Mouse (Mus musculus) gastrocnemius, adult 18-20 months (tissue): ENCODE results near the gene Dnmt3a. TPM values are rescaled to one million over a fixed set of nuclear protein-coding genes. Genes with fewer than 3 reads are reported as not detected.

Source experiments
- DNase-seq: peaks from one replicate; pipeline ENCODE4 v3.0.0; 2021; ENCODE audit warnings: low spot score
- total RNA-seq, 2 experiments: library from RNA; stranded (reverse); gene quantifications; 2 replicates each; pipeline ENCODE4 v1.2.3; 2021

The Dnmt3a gene
- total RNA-seq, 2 experiments from 2014 or later: 54.6 to 62.0 TPM

DNA sequence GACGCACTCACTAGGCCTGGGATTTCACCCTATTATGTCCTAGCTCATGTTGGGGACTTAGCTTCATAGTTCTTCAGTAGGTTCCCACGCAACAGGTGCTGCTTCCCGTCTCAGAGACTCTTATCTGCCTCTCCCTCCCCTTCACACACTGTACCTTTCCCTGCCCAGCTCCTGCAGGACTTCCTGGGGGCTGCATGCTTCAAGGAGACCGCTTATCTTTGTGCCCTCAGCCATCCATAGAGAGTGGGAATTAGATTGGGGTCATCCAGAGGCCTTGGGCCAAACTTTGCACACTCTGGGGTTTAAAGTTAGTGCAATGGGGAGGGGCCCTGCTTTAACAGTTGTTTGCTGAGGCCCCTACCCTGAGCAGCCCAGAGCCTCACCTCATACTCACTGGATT lies 21.1 kb upstream of the Dnmt3a start:
- DNase-seq: no peak

DNA sequence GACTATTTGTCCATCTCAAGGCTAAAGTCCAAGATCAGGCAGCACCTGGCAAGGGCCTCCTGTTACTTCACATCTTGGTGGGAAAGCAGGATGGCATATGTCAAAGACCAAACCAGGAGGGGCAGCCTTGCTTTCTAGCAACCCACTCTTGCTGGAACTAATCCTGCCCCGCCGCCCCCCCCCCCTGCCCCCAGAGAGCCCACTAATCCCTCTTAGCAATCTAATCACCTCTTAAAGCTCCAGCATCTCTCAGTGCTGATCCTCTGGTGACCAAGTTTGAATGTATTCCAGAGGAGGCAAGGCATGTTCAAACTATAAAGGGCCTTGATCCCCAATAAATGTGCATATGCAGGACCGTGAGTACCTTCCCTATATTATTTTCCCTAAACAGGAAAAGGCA lies 18.8 kb upstream of the Dnmt3a start:
- no peak for DNase-seq

DNA sequence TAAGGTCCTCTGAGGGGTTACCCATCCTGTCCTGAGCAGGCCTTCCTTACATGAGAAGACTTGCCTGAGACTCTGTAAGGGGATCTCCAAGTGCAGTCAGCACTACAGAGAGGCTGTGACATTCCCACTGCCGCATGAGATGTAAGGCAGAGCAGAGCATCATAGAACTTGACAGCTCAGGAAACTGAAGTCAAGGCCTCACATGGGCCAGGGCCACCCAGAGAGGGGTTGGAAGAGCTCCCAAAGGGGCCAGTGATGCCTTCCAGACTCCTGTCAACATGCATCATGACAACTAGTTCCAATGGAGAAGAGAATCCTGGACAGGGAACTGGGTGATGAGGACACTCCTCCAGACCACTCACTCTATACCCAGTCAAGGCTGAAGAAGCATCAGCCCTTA lies 18.3 kb upstream of the Dnmt3a start:
- no peak for DNase-seq

DNA sequence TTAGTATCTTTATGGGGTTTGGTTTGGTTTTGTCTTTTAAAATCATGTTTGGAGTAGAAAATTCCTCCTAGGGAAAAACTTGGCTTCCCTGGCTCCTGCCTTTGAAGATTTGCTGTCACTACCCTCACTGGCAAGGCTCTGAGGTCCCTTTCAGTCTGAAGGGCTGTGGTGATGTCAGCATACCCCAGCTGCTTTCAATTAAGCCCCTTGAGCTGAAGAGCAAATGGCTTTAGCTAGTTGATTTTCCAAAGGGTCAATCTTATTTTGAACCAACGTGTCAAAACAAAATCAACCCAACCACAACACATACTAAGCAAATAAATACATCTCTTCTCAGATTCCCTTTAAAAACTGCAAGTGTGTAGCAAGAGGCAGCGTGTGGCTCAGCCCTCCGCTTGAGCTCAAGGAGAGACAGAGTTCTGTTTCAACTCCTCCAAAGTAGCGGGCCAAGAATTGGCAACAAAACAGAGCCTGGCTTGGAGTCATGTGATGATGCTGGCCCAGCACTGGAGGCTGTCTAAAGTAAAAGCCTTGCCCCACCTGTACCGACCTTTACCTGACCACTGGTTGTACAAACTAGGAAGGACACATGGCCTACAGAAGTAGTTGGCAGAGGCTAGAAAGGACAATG lies 17.3 kb upstream of the Dnmt3a start:
- no peak for DNase-seq

DNA sequence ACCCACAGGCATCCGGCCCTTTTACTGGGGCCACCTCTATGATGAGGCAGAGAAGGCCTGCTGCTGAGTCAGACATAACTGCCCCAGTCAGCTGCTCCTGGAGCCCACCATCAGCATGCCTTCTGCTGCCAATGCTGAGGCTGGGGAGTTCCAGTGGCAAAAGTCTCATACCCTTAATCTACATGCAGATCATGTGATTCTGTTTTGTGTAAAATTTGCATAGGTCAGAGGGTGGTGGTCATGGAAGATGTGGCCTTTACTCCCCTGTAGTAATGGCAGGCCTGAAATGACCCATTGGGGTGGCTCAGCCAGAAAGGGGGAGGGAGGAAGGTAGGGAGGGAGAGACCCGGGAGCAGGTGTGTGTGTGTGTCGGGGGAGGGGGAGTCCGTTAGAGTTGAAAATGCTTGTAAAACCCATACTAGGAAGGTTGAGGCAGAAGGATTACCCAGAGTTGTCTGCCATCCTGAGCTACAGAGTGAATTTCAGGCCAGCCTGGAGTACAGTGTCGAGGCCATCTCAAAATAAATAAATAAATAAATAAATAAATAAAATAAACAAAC lies 16.1 kb upstream of the Dnmt3a start:
- no peak for DNase-seq

DNA sequence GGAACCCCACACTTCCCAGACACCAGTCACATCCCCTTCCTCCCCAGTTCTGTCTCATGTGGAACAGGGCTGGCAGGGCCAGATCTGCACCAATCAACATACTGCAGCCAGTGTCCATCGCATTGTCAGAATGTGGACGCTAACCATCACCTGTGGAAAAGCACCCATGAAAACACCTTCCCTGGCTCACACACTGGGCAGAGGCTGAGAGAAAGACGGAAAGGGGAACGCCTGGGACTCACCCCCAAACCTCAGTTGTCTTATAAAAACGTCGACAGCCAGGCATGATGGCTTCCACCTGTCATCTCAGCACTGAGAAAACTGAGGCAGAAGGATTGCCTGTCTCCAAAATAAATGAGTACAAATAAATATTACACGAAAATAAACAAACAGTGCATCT lies 14.6 kb upstream of the Dnmt3a start:
- DNase-seq: no peak

DNA sequence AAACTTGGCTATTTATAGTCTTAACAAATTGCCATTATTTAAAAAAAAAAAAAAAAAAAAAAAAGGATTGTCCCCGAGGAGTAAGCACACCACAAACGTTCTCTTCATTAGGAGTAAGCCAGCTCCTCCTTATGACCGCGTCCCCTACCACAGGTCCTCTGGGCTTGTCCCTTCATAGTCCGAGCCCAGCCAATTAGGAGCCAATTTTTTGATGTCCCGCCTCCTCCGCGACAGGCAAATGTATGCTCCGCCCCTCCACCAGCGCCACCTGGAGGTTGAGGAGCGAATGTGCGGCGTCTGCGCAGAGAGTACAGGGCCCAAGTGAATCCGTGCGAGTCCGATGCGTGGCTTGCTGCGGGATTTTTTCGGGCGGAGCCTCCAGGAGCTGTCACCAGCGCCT lies 14.1 kb upstream of the Dnmt3a start:
- peak; percentile 98 for DNase-seq

DNA sequence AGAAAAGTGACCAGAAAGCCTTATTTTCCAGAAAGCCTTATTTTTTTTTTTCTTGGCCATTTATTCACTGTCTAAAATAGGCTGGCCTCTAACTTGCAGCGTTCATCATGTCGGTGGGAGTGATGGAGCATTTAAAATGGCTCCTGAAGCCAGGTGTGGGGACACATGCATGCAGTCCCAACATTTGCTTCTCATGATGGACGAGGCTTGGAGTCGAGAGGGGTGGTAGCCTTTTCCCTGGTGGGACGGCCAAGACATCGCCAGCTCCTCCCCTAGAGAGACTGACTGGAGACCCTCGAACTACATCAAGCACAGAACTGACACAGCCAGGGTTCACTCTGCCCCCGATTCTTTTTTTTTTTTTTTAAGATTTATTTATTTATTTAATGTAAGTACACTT lies 13.6 kb upstream of the Dnmt3a start:
- DNase-seq: no peak

DNA sequence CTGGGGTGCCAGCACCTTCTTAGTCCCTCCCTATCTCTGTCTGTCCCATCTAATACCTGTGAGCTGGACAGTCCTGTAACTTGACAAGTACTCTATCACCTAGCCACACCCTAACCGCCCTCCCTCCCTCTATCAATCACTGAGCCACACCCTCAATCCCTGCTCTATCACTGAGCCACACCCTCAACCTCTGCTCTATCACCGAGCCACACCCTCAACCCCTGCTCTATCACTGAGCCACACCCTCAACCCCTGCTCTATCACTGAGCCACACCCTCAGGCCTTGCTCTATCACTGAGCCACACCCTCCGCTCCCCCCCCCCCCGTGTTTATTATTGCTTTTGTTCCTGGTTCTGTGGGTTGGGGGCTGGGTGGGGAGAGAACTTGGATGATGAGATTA lies 10.2 kb upstream of the Dnmt3a start:
- DNase-seq: no peak

DNA sequence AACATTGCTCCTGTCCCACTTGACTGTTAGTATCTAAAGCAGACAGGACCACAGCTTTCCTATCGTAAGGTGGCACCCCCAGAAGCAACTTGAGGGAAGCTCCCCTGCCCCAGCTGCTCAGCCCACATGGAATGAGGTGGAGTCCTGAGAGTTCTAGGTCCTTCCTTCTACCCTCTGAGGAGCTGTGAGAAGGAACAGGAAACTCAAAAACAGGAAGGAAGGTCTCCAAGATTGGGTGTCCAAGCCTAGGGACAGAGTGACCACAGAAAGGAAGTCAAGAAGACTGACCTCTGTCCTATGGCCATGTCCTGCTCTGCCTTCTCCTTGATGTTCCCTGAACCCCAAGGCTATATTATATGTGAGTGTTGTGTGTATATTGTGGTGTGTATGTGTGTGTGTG lies 6.3 kb upstream of the Dnmt3a start:
- no peak for DNase-seq

DNA sequence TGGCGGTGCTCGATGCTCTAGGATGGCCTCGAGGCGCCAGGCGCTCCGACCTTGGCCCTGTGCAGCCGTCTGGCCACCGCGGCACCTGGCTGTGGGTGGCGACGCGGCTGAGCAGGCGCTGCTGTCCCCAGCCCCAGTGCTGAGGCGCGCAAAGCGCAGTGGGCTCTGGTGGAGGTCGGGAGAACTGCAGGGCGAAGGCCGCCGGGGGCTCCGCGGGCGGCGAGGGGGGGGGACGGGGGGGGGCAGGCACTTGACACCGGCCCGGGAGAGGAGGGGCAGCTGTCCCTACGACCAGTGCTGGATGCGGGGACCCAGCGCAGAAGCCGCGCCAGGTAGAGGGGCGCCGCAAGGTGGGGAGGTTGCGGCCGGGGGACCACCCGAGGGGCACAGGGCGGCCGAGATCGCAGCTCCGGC lies 471 bp downstream of the Dnmt3a start:
- DNase-seq: peak; percentile 88

DNA sequence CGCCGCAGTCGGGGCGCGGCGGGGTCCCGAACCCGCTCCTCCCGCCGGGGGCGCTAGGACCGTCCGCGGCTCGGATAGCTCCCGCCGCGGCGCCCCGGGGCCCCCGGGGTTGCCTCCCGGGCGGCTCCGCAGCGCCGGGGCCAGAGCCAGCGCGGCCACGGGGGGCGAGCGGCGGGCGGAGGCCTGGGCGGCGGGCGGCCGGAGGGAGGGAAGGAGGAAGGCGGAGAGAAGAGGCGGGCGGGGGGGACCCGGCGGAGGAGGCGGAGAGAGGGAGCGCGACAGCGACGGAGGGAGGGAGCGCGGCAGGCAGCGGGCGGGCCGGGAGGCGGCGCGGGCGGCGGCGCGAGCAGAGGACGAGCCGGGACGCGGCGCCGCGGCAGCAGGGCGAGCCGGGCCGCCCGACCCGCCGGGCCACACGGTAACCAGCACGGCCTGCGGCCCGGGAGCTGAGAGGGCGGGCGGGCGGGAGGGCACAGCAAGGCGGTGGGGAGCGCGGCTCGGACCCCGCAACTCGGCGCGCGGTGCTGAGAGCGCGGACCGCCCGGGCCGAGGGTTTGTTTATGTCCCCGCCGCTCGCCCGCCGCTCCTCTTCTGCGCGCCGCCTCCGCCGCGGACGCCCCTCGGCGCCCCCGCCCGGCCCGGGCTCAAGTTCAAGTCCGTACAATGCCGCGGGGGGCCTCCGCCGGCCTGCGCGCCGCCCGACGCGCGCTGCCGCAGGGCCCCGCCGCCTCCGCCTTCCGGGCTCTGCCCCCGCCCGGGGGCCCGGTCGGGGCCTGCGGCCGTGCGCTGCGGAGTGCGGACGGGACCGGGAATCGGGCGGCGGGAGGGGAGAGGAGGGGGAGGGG lies 1.1 kb downstream of the Dnmt3a start:
- peak; percentile 69 for DNase-seq

DNA sequence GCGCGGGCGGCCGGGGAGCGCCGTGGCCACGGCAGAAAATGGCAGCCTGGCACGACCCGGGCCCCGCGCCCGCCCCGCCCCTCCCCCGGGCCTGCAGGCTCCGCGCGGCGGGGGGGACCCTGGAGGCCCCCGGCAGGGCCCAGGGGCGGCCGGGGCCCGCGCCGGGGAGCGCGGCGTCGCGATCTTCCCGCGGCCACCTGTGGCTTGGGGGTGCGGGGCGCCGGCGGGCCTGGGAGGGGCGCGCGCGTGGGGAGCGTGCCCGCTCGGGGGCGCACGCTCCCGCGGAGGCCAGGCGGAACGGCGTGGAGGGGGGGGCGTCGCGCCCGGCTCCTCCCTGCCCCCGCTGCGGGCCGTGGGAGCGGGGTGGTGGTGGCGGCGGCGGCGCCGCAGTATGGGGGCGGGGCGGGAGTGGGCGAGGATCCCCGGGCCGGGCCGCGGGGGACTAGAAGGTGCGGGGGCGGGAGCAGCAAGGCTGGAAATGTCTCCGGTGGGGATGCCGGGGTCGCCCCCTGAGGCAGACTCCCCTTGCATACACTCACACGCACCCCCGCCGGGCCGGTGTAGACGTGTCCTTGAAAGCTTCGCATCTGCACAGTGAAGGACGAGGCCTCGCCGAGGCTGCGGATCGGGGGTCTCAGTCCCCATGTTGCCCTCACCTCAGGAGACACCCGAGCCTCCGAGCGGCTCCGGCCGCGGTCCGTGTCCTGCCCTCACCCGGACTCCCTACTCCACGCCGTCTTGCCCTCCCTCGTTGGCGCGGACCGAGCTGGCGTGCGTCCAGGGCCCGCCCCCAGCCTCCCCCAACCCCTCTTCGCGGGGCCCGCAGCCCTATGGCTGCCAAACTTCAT lies 2.0 kb downstream of the Dnmt3a start:
- DNase-seq: peak; percentile 44

DNA sequence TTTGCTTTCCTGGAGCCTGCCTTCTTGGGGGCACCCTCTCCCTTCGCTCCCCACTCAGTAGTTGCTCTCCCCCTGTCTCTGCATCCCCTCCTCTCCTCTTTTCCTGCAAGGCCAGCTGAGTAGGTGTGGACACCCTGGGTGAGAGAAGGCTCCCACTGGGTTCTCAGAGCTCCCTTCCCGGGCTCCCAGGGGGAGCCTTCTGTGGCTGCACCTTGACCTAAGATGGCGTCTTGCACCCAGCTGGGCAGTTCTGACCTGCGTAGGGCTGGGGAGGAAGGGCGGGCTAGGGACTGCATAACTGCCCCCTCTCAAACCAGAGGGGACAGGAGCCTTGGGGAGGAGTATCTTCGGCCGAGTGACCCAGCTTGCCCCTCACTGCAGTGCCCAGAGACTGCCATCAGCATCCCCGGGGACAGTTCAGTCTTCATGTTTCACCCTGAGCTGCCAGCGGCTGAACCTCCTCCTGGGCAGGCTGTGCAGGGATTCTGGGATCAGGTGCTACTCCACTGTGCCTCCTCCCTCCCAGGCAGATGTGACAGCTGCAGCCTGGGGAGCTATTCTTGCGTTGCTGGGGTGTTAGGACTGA lies 2.7 kb downstream of the Dnmt3a start:
- DNase-seq: peak; percentile 81

DNA sequence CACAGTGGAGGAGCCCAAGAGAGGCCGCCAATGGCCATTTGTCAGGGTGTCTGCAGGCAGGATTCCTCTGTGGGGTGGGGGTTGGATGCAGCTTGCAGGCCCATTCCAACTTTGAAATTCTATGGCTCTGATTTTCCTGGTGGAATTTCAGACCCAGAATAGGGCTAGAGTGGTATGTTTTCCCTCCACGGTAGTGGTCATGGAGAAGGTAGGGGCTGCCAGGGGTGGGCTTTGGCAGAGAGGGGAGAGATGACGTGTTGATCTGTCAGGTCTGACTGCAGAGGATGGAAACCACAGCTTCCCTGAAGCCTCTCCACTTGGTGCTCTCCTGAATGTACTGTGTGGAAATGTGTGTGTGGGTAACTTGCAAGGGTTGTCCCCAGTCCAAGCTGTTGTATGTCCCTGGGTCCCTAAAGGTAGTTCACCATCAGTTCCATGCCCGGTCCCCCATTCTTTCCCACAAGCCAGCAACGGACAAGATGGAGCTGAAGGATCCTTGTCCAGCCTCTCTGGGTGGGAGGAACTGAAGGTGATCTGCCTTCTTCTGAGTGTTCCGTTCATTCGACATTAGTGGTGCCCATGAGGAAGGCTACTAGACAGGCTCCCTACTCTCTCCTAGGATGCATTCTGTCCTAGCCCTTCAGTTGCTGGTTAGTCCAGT lies 3.8 kb downstream of the Dnmt3a start:
- no peak for DNase-seq

DNA sequence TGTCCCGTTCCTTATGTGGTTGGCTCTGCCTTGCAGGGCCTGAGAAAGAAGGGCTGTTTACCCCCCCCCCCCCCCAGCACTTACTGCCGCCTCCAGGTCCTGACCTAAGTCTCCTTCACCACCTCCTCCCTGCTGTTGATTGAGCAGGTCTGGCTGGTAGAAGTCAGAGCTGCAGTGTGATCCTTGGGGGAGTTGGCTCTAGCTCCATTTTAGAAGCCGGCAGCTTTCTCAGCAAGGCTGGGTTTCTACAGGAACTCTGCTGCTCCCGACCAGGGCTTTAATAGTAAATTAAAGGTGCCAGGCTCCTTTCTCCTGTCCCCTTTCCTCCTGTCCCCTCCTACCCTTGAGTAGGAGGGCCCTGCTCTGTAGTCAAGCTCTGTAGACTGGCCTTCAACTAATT lies 4.6 kb downstream of the Dnmt3a start:
- no peak for DNase-seq

DNA sequence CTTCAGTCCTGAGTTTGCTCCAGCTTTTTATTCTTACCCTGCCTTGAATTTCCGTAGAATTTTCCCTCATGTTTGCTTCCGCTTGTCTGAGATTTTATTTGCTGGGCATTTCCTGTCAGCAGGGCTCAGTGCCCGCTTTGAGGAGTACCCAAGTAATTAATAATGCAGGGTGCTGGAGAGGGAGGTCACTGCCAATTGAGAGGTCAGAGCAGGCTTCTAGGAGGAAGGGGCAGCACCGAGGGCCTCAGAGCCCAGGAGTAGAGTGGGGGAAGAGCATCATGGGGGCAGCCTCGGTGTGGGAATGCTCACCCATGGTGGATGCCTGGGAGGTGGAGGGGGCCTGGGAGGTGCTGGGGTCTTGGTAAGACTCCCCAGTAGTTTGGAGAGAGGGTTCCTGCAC lies 5.8 kb downstream of the Dnmt3a start:
- no peak for DNase-seq

DNA sequence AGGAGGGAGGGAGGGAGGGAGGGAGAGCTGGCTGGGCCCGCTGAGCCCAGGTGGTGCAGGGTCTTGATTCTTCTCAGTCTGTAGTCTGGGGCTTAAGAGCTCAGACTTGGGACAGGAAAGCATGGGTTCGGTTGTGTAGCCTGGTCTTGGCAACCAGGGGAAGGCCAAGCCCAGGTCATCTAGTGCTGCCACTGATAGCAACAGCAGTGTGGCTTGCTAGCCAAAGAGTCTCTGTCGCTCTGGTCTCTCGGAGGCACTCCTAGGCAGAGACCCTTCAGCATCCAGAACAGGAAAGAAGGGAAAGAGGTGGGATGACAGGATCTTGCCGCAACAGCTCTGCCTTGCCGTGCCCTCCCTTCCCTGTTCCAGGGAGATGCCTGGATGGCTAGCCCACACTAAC lies 6.4 kb downstream of the Dnmt3a start:
- DNase-seq: no peak

DNA sequence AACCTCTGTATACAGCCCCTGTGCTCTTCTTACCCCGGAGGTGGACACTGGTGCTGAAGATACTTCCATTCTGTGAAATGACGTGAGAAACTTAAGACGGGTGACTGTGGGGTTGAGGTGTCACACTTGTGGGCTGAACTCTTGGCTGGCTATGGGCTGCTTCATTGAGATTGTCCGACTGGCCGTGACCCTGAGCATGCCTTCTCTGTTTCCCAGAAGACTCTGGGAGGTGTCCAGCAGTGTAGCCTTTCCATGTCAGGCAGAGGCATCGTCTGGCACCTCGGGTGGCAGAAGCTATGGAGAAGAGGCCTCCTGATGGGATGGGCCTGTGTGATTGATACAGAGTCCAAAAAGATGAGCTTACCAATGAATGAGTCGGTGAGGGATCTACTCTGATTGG lies 7.3 kb downstream of the Dnmt3a start:
- DNase-seq: no peak

DNA sequence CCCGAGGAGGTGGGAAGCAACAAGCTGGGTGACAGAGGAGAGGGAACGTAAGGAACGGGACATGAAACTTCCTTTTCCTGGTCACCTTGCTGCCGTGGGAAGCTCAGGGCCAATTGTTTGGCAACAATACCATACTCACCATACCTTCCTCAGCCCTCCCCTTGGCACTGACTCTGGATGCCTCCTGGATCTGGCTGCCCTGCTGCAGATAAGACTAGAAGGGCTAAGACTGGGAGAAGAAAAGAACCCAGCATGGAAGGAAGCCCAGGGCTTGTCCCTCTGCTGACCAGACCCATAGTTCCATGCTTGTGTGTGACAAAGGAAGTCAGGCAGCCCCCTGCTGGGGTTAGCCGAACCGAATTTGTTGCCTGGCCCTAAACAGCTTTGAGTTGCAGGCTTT lies 9.6 kb downstream of the Dnmt3a start:
- DNase-seq: no peak

DNA sequence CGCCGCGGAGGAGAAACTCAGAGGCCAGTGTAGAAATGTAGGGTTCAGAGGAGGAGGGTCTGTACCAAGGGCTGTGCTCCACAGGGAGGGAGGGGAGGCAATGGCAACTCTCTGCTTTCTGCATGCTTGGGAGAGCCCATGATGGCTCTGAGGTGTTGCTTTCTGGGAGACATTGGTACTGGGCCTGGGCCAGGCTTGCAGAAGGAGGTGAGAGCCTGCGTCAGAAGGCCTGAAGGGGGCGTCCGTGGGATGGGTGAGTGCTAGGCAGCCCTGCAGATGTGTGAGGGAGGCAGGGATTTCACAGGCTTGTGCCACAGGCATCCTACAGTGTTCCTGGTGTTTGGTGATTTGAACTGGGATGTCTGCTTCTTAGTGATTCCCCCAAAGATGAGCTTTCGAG lies 11.2 kb downstream of the Dnmt3a start:
- DNase-seq: no peak
